Mouse (Mus musculus) CH12.LX (cell line): ENCODE measurements around the gene Socs1. TPM values are rescaled to one million over a fixed set of nuclear protein-coding genes. Genes with fewer than 3 reads are reported as not detected.

Experiments used
- DNase-seq: peaks from one replicate; pipeline ENCODE4 v3.0.0-alpha.2; 2013; ENCODE audit errors: extremely low read depth
- H3K27ac ChIP-seq: 2 replicates; pipeline ENCODE4 v1.5.1; 2012; ENCODE audit warnings: low read depth, mild to moderate bottlenecking, control low read depth, moderate library complexity; ENCODE audit not compliant: insufficient read depth
- H3K27me3 ChIP-seq: replicated peaks from 2 replicates; pipeline ENCODE3; 2012; ENCODE audit warnings: inconsistent platforms
- H3K36me3 ChIP-seq, 2 experiments: replicated peaks in 1 of 2; 2 replicates each; pipeline versions ENCODE3 to v1.6.1; 2012; ENCODE audit warnings: inconsistent platforms in 1 of 2, low read length in 1 of 2, mild to moderate bottlenecking in 1 of 2, mixed read lengths in 1 of 2, moderate library complexity in 1 of 2; ENCODE audit not compliant: control insufficient read depth in 1 of 2, insufficient read depth in 1 of 2
- H3K4me1 ChIP-seq, 2 experiments: 2 replicates each; pipeline ENCODE4 v1.6.1; 2012; ENCODE audit warnings: inconsistent platforms in 1 of 2, moderate library complexity in 1 of 2; ENCODE audit not compliant: insufficient read depth in 2 of 2, control insufficient read depth in 1 of 2
- H3K4me2 ChIP-seq: 2 replicates; pipeline ENCODE4 v1.6.1; 2012; ENCODE audit warnings: low read depth, mild to moderate bottlenecking, control low read depth; ENCODE audit not compliant: poor library complexity, insufficient read depth, severe bottlenecking
- H3K4me3 ChIP-seq, 3 experiments: fragments of 150-350 bp in 1 of 3; sonication (generic) in 1 of 3; replicated peaks in 1 of 3; 2 replicates each; pipeline versions ENCODE3 to v1.5.1; 2011 to 2012; ENCODE audit warnings: low read depth in 2 of 3, low read length in 2 of 3, mild to moderate bottlenecking in 2 of 3, moderate library complexity in 2 of 3, control low read depth in 1 of 3, improper control_type of control experiment in 1 of 3, inconsistent platforms in 1 of 3, mixed read lengths in 1 of 3; ENCODE audit not compliant: poor library complexity in 1 of 3
- H3K79me2 ChIP-seq: replicated peaks from 2 replicates; pipeline ENCODE4 v1.6.1; 2012; ENCODE audit warnings: mild to moderate bottlenecking, moderate library complexity; ENCODE audit not compliant: control insufficient read depth, poor library complexity, insufficient read depth, severe bottlenecking; ENCODE audit errors: extremely low read depth
- H3K9ac ChIP-seq: 2 replicates; pipeline ENCODE4 v1.6.1; 2012; ENCODE audit warnings: low read depth, mild to moderate bottlenecking, control low read depth, moderate library complexity; ENCODE audit not compliant: insufficient read depth
- H3K9me3 ChIP-seq: replicated peaks from 2 replicates; pipeline ENCODE3; 2012; ENCODE audit warnings: low read length, inconsistent platforms, mixed read lengths
- BHLHE40 ChIP-seq: IDR thresholded peaks from 2 replicates; pipeline ENCODE4 v1.6.1; 2011; ENCODE audit warnings: mild to moderate bottlenecking, low read depth, low read length, improper control_type of control experiment
- CHD2 ChIP-seq: IDR thresholded peaks from 2 replicates; pipeline ENCODE4 v1.6.1; 2011; ENCODE audit warnings: low read length, improper control_type of control experiment
- E2F4 ChIP-seq: IDR thresholded peaks from 2 replicates; pipeline ENCODE4 v1.6.1; 2011; ENCODE audit warnings: low read depth, low read length, improper control_type of control experiment; ENCODE audit not compliant: insufficient replicate concordance
- ELF1 ChIP-seq: IDR thresholded peaks from 2 replicates; pipeline ENCODE4 v1.6.1; 2014; ENCODE audit warnings: low read depth, mild to moderate bottlenecking, inconsistent platforms, low read length, improper control_type of control experiment
- EP300 ChIP-seq: IDR thresholded peaks from 2 replicates; pipeline ENCODE4 v1.6.1; 2011; ENCODE audit warnings: low read length, improper control_type of control experiment
- ETS1 ChIP-seq: conservative IDR thresholded peaks from 2 replicates; pipeline ENCODE4 v1.6.1; 2012; ENCODE audit warnings: low read depth, mild to moderate bottlenecking, inconsistent platforms, low read length, improper control_type of control experiment, moderate library complexity
- GABPA ChIP-seq: IDR thresholded peaks from 2 replicates; pipeline ENCODE4 v1.6.1; 2012; ENCODE audit warnings: low read depth, low read length, improper control_type of control experiment, inconsistent platforms; ENCODE audit not compliant: insufficient replicate concordance
- JUN ChIP-seq: IDR thresholded peaks from 2 replicates; pipeline ENCODE4 v1.6.1; 2011; ENCODE audit warnings: low read depth, mild to moderate bottlenecking, low read length, improper control_type of control experiment, moderate library complexity; ENCODE audit not compliant: insufficient read depth
- KAT2A ChIP-seq: IDR thresholded peaks from 2 replicates; pipeline ENCODE4 v1.6.1; 2012; ENCODE audit warnings: low read length, improper control_type of control experiment, inconsistent platforms; ENCODE audit not compliant: insufficient replicate concordance
- MAFK ChIP-seq: IDR thresholded peaks from 2 replicates; pipeline ENCODE4 v1.6.1; 2011; ENCODE audit warnings: low read length, improper control_type of control experiment; ENCODE audit not compliant: insufficient replicate concordance
- MAX ChIP-seq: IDR thresholded peaks from 2 replicates; pipeline ENCODE4 v1.6.1; 2011; ENCODE audit warnings: low read length, improper control_type of control experiment
- MAZ ChIP-seq: IDR thresholded peaks from 2 replicates; pipeline ENCODE4 v1.6.1; 2012; ENCODE audit warnings: low read depth, mild to moderate bottlenecking, inconsistent platforms, low read length, improper control_type of control experiment, moderate library complexity
- MXI1 ChIP-seq: IDR thresholded peaks from 2 replicates; pipeline ENCODE4 v1.6.1; 2011; ENCODE audit warnings: mild to moderate bottlenecking, low read depth, low read length, improper control_type of control experiment
- NELFE ChIP-seq: IDR thresholded peaks from 2 replicates; pipeline ENCODE4 v1.6.1; 2011; ENCODE audit warnings: low read depth, low read length, improper control_type of control experiment
- PAX5 ChIP-seq: IDR thresholded peaks from 2 replicates; pipeline ENCODE4 v1.6.1; 2012; ENCODE audit warnings: low read length, inconsistent platforms, mixed read lengths
- POLR2A ChIP-seq: IDR thresholded peaks from 2 replicates; pipeline ENCODE4 v1.6.1; 2011; ENCODE audit warnings: low read depth, mild to moderate bottlenecking, improper control_type of control experiment, low read length
- RCOR1 ChIP-seq: conservative IDR thresholded peaks from 2 replicates; pipeline ENCODE4 v1.6.1; 2012; ENCODE audit warnings: low read depth, mild to moderate bottlenecking, inconsistent platforms, low read length, improper control_type of control experiment
- SIN3A ChIP-seq: IDR thresholded peaks from 2 replicates; pipeline ENCODE4 v1.6.1; 2012; ENCODE audit warnings: low read length, improper control_type of control experiment, inconsistent platforms
- TBP ChIP-seq: conservative IDR thresholded peaks from 2 replicates; pipeline ENCODE4 v1.6.1; 2011; ENCODE audit warnings: low read depth, low read length, improper control_type of control experiment
- TCF12 ChIP-seq: IDR thresholded peaks from 2 replicates; pipeline ENCODE4 v1.6.1; 2014; ENCODE audit warnings: low read depth, mild to moderate bottlenecking, inconsistent platforms, low read length, improper control_type of control experiment
- UBTF ChIP-seq: IDR thresholded peaks from 2 replicates; pipeline ENCODE4 v1.6.1; 2012; ENCODE audit warnings: low read depth, mild to moderate bottlenecking, inconsistent platforms, low read length, improper control_type of control experiment, moderate library complexity
- USF2 ChIP-seq: conservative IDR thresholded peaks from 2 replicates; pipeline ENCODE4 v1.6.1; 2011; ENCODE audit warnings: low read depth, low read length, improper control_type of control experiment
- ZC3H11A ChIP-seq: IDR thresholded peaks from 2 replicates; pipeline ENCODE4 v1.6.1; 2012; ENCODE audit warnings: low read depth, mild to moderate bottlenecking, inconsistent platforms, low read length, improper control_type of control experiment
- ZMIZ1 ChIP-seq: IDR thresholded peaks from 2 replicates; pipeline ENCODE4 v1.6.1; 2012; ENCODE audit warnings: low read depth, mild to moderate bottlenecking, inconsistent platforms, low read length, improper control_type of control experiment
- ZNF384 ChIP-seq: IDR thresholded peaks from 2 replicates; pipeline ENCODE4 v1.6.1; 2012; ENCODE audit warnings: low read depth, low read length, improper control_type of control experiment, inconsistent platforms
- dilution Hi-C: fragments of 300-500 bp; cut with MboI; formaldehyde crosslinking; loops from 2 replicates; pipeline ENCODE4 v1.14.3; 2020; ENCODE audit warnings: low sequenced_read_pairs; ENCODE audit not compliant: extremely low pct_unique_long_range_greater_than_20kb, extremely low pct_ligation_motif_present
- in situ Hi-C: fragments of 300-500 bp; cut with MboI; formaldehyde crosslinking; loops from 3 replicates; pipeline ENCODE4 v1.14.3; 2019; ENCODE audit warnings: low sequenced_read_pairs, low pct_ligation_motif_present, low pct_unique_long_range_greater_than_20kb, mixed read lengths
- polyA plus RNA-seq: library from polyadenylated mRNA; unstranded; fragments of >175 nt; gene quantifications from 2 replicates; pipeline ENCODE4 v1.2.1, GENCODE M21; 2012; ENCODE audit warnings: low read depth; ENCODE audit not compliant: insufficient read length
- total RNA-seq, 2 experiments: library from RNA; depleted of rRNA; stranded (reverse); fragments of 300-350 nt in 1 of 2; fragments of >200 nt in 1 of 2; gene quantifications; 2 replicates each; pipeline ENCODE4 v1.2.3; 2012 to 2014

Gene Socs1
- total and polyA plus RNA-seq, 3 experiments: 18.8 to 29.1 (median 27.6) TPM

- peaks cover 3% of the 10 kb centered on the region for H3K27me3 ChIP-seq
- H3K4me1 ChIP-seq: peaks cover 21 to 37% of the 10 kb centered on the region in 2 experiments
- H3K79me2 ChIP-seq: no peaks in the 10 kb centered on the region
- dilution Hi-C loops: no loop called here
- TF ChIP-seq ZMIZ1 (no peak), E2F4 (no peak), ETS1 (no peak; the same call in 1 of the 2 replicates), MAZ (no peak), ZC3H11A (no peak), EP300 (0 out of 2 replicates have a peak, but pooled peaks have one; percentile 37), MXI1 (0 out of 2 replicates have a peak, but pooled peaks have one; percentile 20), MAX (no peak), ELF1 (no peak), MAFK (no peak), ZNF384 (no peak), CHD2 (peak; percentile 56), UBTF (no peak), KAT2A (no peak), BHLHE40 (no peak; the same call in 1 of the 2 replicates), GABPA (no peak), RCOR1 (no peak), TCF12 (peak; percentile 50; the same call in 1 of the 2 replicates), JUN (no peak)
- H3K9me3 ChIP-seq: peaks cover 3% of the 10 kb centered on the region
- H3K9ac ChIP-seq: no peak overlapping the region
- peak overlapping the region; percentile 41 for H3K4me2 ChIP-seq
- in situ Hi-C loops: no loop called here
- DNase-seq: peak; percentile 74
- H3K4me3 ChIP-seq: no peak overlapping the region
- H3K27ac ChIP-seq: no peak overlapping the region
- no peaks in the 10 kb centered on the region for H3K36me3 ChIP-seq
Measured at GRCm38 (mm10) chr16:10821387-10821786, 36.1 kb upstream of the Socs1 start.

GRCm38 (mm10) chr16:10819966-10820365 lies 34.6 kb upstream of the Socs1 start:
- Histone ChIP-seq H3K4me2 (no peak overlapping the region), H3K4me3 (no peak overlapping the region), H3K27ac (no peak overlapping the region), H3K9ac (no peak overlapping the region), H3K27me3 (peaks cover 4% of the 10 kb centered on the region), H3K4me1 (peaks cover 23 to 40% of the 10 kb centered on the region in 2 experiments), H3K79me2 (no peaks in the 10 kb centered on the region), H3K36me3 (no peaks in the 10 kb centered on the region), H3K9me3 (peaks cover 3% of the 10 kb centered on the region)
- TF ChIP-seq MAX: no peak
- no peak for TF ChIP-seq SIN3A
- no peak for TF ChIP-seq TBP
- TF ChIP-seq UBTF: no peak
- TF ChIP-seq USF2: no peak
- TF ChIP-seq BHLHE40: no peak
- no peak for TF ChIP-seq PAX5
- TF ChIP-seq JUN: no peak
- no peak for TF ChIP-seq NELFE
- no peak for TF ChIP-seq MAZ
- no peak for TF ChIP-seq POLR2A
- dilution Hi-C loops: no loop called here
- in situ Hi-C loops: no loop called here
- DNase-seq: no peak
